Mouse (Mus musculus): ENCODE results near the gene Slc7a1. TPM values are rescaled to one million over a fixed set of nuclear protein-coding genes. Genes with fewer than 3 reads are reported as not detected.
A peak's percentile ranks its signal among the peaks of the same experiment; 100 is the strongest.

The Slc7a1 gene
- polyA plus RNA-seq, 1 experiment, result 8.8 TPM

DNA sequence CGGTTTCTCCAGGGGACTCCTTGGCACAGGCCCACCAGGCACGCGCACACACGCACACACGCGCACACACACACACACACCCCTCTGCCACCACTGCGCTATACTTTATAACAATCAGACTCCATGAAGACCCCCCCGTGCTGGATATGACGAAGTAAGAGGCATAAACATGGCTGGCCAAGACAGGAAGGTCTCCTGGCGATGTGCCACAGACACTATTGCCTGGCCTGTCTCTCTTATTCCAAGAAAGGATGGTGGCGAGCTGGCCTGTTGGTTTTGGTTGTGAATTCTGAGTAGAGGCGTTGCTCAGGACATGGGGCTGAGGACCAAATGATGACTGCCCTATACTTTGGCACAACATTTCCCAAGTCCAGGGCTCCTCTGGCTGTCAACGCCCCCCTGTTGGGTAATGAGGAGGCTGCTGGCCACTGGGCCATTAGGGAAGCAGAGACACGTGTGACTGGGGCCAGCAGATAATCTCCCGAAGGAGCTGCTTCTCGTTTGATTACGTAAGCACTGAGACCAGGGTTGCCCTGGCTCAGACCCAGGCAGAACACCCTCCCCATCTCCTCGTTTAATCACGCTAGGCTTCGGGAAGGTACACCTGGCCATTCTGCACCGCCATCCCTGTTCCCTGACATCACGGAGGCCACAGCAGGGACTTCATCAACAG lies 36.1 kb downstream of the Slc7a1 start:
- 93% methylated on average over 22 of the region's 22 CpGs for WGBS
- no peak overlapping the region for H3K4me3 ChIP-seq (ENCODE audit: extremely low read depth, insufficient read depth, insufficient read length)
- DNase-seq (ENCODE audit: low read depth in 1 of 2, low spot score in 2 of 2), result no peak
- H3K27ac ChIP-seq (ENCODE audit: insufficient read depth, low read length), result no peak overlapping the region
- TF ChIP-seq POLR2A (IDR thresholded peaks at IDR 0.05; ENCODE audit: low read depth, low read length) (no peak), CTCF (IDR thresholded peaks at IDR 0.05; ENCODE audit: extremely low read depth, insufficient read depth, insufficient read length, insufficient replicate concordance) (no peak)
- no peaks in the 10 kb centered on the region for H3K27me3 ChIP-seq (ENCODE audit: control insufficient read depth, insufficient read depth, low read length)
- H3K36me3 ChIP-seq (ENCODE audit: control insufficient read depth, insufficient read depth, low read length), result peaks cover 5% of the 10 kb centered on the region; the same call in 1 of the 2 replicates
- no peaks in the 10 kb centered on the region for H3K4me1 ChIP-seq (ENCODE audit: control insufficient read depth, insufficient read depth, insufficient read length)

- DNase-seq (ENCODE audit: low read depth in 1 of 2, low spot score in 2 of 2), result no peak
- H3K27ac ChIP-seq (ENCODE audit: insufficient read depth, low read length), result no peak overlapping the region
- no peaks in the 10 kb centered on the region for H3K27me3 ChIP-seq (ENCODE audit: control insufficient read depth, insufficient read depth, low read length)
- H3K4me3 ChIP-seq (ENCODE audit: extremely low read depth, insufficient read depth, insufficient read length), result no peak overlapping the region
- H3K4me1 ChIP-seq (ENCODE audit: control insufficient read depth, insufficient read depth, insufficient read length), result no peaks in the 10 kb centered on the region
- no peak for TF ChIP-seq POLR2A (IDR thresholded peaks at IDR 0.05; ENCODE audit: low read depth, low read length)
- no peak for TF ChIP-seq CTCF (IDR thresholded peaks at IDR 0.05; ENCODE audit: extremely low read depth, insufficient read depth, insufficient read length, insufficient replicate concordance)
- peaks cover 5% of the 10 kb centered on the region; the same call in 1 of the 2 replicates for H3K36me3 ChIP-seq (ENCODE audit: control insufficient read depth, insufficient read depth, low read length)
- WGBS, result 93% methylated on average over 7 of the region's 7 CpGs
Observed at GRCm38 (mm10) chr5:148362296-148362695, 37.4 kb downstream of the Slc7a1 start.

GRCm38 (mm10) chr5:148361759-148362010 lies 38.0 kb downstream of the Slc7a1 start:
- DNase-seq (ENCODE audit: low read depth in 1 of 2, low spot score in 2 of 2), result no peak
- peaks cover 5% of the 10 kb centered on the region; the same call in 1 of the 2 replicates for H3K36me3 ChIP-seq (ENCODE audit: control insufficient read depth, insufficient read depth, low read length)
- H3K27me3 ChIP-seq (ENCODE audit: control insufficient read depth, insufficient read depth, low read length), result no peaks in the 10 kb centered on the region
- no peak overlapping the region for H3K4me3 ChIP-seq (ENCODE audit: extremely low read depth, insufficient read depth, insufficient read length)
- TF ChIP-seq CTCF (IDR thresholded peaks at IDR 0.05; ENCODE audit: extremely low read depth, insufficient read depth, insufficient read length, insufficient replicate concordance) (no peak), POLR2A (IDR thresholded peaks at IDR 0.05; ENCODE audit: low read depth, low read length) (no peak)
- 78% methylated on average over 3 of the region's 3 CpGs for WGBS
- no peaks in the 10 kb centered on the region for H3K4me1 ChIP-seq (ENCODE audit: control insufficient read depth, insufficient read depth, insufficient read length)
- H3K27ac ChIP-seq (ENCODE audit: insufficient read depth, low read length), result no peak overlapping the region

DNA sequence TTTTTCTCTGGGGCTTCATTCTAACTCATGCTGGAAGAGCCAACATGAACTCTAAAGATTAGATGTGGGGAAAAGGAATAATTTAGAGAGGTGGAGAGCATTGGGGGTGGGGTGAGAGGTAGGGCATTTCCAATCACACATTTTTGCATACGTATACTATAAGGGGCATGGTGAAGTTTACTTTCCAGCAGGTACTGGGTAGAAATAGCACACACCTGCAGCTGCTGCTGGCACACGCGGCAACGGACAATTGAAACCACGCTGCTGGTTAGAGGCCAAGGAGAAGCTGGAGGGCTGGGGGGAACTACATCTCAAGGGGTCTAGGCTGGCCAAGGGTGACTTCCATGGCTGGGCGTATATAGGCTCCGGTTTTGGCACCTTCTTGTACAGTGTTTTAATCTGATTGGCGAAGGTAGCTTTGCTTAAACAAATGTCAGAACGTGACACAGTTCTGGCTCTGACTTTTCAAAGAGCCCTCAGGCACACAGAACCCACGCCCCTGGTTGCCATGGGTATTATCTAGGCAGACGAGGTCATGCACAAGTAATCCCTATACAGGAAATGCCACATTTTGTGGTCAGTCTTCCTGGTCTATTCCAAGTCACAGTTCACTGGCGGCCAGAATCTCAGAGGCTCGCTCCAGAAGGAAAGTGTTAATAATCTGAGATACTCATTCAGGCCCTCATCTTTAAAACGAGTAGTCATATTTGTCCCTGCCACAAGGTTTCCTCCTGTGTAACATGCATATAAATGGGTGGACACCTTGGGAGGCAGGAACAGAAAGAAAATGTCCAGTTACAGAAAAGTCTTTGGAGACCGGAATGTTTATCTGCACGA lies 38.6 kb downstream of the Slc7a1 start:
- H3K4me3 ChIP-seq (ENCODE audit: extremely low read depth, insufficient read depth, insufficient read length), result no peak overlapping the region
- 70% methylated on average over 16 of the region's 16 CpGs for WGBS
- TF ChIP-seq CTCF (IDR thresholded peaks at IDR 0.05; ENCODE audit: extremely low read depth, insufficient read depth, insufficient read length, insufficient replicate concordance), result no peak
- no peak for TF ChIP-seq POLR2A (IDR thresholded peaks at IDR 0.05; ENCODE audit: low read depth, low read length)
- H3K36me3 ChIP-seq (ENCODE audit: control insufficient read depth, insufficient read depth, low read length), result peaks cover 5% of the 10 kb centered on the region; the same call in 1 of the 2 replicates
- no peak for DNase-seq (ENCODE audit: low read depth in 1 of 2, low spot score in 2 of 2)
- no peaks in the 10 kb centered on the region for H3K27me3 ChIP-seq (ENCODE audit: control insufficient read depth, insufficient read depth, low read length)
- H3K4me1 ChIP-seq (ENCODE audit: control insufficient read depth, insufficient read depth, insufficient read length), result no peaks in the 10 kb centered on the region
- 0 out of 2 replicates have a peak overlapping the region, but pooled peaks have one; percentile 38 for H3K27ac ChIP-seq (ENCODE audit: insufficient read depth, low read length)

GRCm38 (mm10) chr5:148359131-148359530 lies 40.6 kb downstream of the Slc7a1 start:
- no peak for TF ChIP-seq CTCF (IDR thresholded peaks at IDR 0.05; ENCODE audit: extremely low read depth, insufficient read depth, insufficient read length, insufficient replicate concordance)
- no peak for TF ChIP-seq POLR2A (IDR thresholded peaks at IDR 0.05; ENCODE audit: low read depth, low read length)
- no peak for DNase-seq (ENCODE audit: low read depth in 1 of 2, low spot score in 2 of 2)
- H3K4me1 ChIP-seq (ENCODE audit: control insufficient read depth, insufficient read depth, insufficient read length), result no peaks in the 10 kb centered on the region
- H3K4me3 ChIP-seq (ENCODE audit: extremely low read depth, insufficient read depth, insufficient read length), result no peak overlapping the region
- no peaks in the 10 kb centered on the region for H3K27me3 ChIP-seq (ENCODE audit: control insufficient read depth, insufficient read depth, low read length)
- H3K27ac ChIP-seq (ENCODE audit: insufficient read depth, low read length), result no peak overlapping the region
- 94% methylated on average over 11 of the region's 11 CpGs for WGBS
- H3K36me3 ChIP-seq (ENCODE audit: control insufficient read depth, insufficient read depth, low read length), result peaks cover 5% of the 10 kb centered on the region; the same call in 1 of the 2 replicates

- Histone ChIP-seq H3K27ac (ENCODE audit: insufficient read depth, low read length) (no peak overlapping the region), H3K27me3 (ENCODE audit: control insufficient read depth, insufficient read depth, low read length) (no peaks in the 10 kb centered on the region), H3K36me3 (ENCODE audit: control insufficient read depth, insufficient read depth, low read length) (peaks cover 4% of the 10 kb centered on the region), H3K4me1 (ENCODE audit: control insufficient read depth, insufficient read depth, insufficient read length) (no peaks in the 10 kb centered on the region), H3K4me3 (ENCODE audit: extremely low read depth, insufficient read depth, insufficient read length) (no peak overlapping the region)
- TF ChIP-seq CTCF (IDR thresholded peaks at IDR 0.05; ENCODE audit: extremely low read depth, insufficient read depth, insufficient read length, insufficient replicate concordance) (no peak), POLR2A (IDR thresholded peaks at IDR 0.05; ENCODE audit: low read depth, low read length) (no peak)
- WGBS, result 94% methylated on average over 6 of the region's 6 CpGs
- no peak for DNase-seq (ENCODE audit: low read depth in 1 of 2, low spot score in 2 of 2)
Observed at GRCm38 (mm10) chr5:148357168-148357567, 42.5 kb downstream of the Slc7a1 start.

DNA sequence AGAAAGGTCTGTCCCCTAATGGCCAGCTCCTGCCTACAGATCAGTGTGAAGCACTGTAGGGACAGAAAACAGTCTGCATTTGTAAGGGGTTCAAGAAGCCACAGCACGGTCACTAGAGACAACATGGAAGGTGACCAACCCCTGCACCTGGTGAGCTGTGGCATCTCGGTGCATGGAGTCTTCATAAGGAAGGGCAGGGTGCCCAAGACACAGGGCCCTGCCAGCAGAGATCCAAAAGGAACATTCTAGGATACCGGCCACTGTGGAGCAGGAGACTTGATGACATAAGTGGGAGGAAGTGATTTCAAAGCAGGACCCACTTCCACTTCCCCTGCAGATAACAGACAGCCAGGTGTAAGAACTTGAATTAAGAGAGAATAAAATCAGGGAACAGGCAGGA lies 43.9 kb downstream of the Slc7a1 start:
- Histone ChIP-seq H3K4me1 (ENCODE audit: control insufficient read depth, insufficient read depth, insufficient read length) (no peaks in the 10 kb centered on the region), H3K4me3 (ENCODE audit: extremely low read depth, insufficient read depth, insufficient read length) (no peak overlapping the region), H3K27me3 (ENCODE audit: control insufficient read depth, insufficient read depth, low read length) (no peaks in the 10 kb centered on the region), H3K36me3 (ENCODE audit: control insufficient read depth, insufficient read depth, low read length) (peaks cover 6% of the 10 kb centered on the region), H3K27ac (ENCODE audit: insufficient read depth, low read length) (no peak overlapping the region)
- DNase-seq (ENCODE audit: low read depth in 1 of 2, low spot score in 2 of 2), result no peak
- 87% methylated on average over 3 of the region's 3 CpGs for WGBS
- TF ChIP-seq POLR2A (IDR thresholded peaks at IDR 0.05; ENCODE audit: low read depth, low read length), result no peak
- TF ChIP-seq CTCF (IDR thresholded peaks at IDR 0.05; ENCODE audit: extremely low read depth, insufficient read depth, insufficient read length, insufficient replicate concordance), result no peak

Data from spleen, adult 2 months (tissue).